Mouse (Mus musculus) CH12.LX (cell line): ENCODE results near the gene Krt26. TPM values are rescaled to one million over a fixed set of nuclear protein-coding genes. Genes with fewer than 3 reads are reported as not detected.

ENCODE experiments used
- DNase-seq: peaks from one replicate; pipeline ENCODE4 v3.0.0-alpha.2; 2013; ENCODE audit errors: extremely low read depth
- H3K27ac ChIP-seq: 2 replicates; pipeline ENCODE4 v1.5.1; 2012; ENCODE audit warnings: low read depth, mild to moderate bottlenecking, control low read depth, moderate library complexity; ENCODE audit not compliant: insufficient read depth
- H3K27me3 ChIP-seq: replicated peaks from 2 replicates; pipeline ENCODE3; 2012; ENCODE audit warnings: inconsistent platforms
- H3K36me3 ChIP-seq, 2 experiments: replicated peaks in 1 of 2; 2 replicates each; pipeline versions ENCODE3 to v1.6.1; 2012; ENCODE audit warnings: inconsistent platforms in 1 of 2, low read length in 1 of 2, mild to moderate bottlenecking in 1 of 2, mixed read lengths in 1 of 2, moderate library complexity in 1 of 2; ENCODE audit not compliant: control insufficient read depth in 1 of 2, insufficient read depth in 1 of 2
- H3K4me1 ChIP-seq, 2 experiments: 2 replicates each; pipeline ENCODE4 v1.6.1; 2012; ENCODE audit warnings: inconsistent platforms in 1 of 2, moderate library complexity in 1 of 2; ENCODE audit not compliant: insufficient read depth in 2 of 2, control insufficient read depth in 1 of 2
- H3K4me2 ChIP-seq: 2 replicates; pipeline ENCODE4 v1.6.1; 2012; ENCODE audit warnings: low read depth, mild to moderate bottlenecking, control low read depth; ENCODE audit not compliant: poor library complexity, insufficient read depth, severe bottlenecking
- H3K4me3 ChIP-seq, 3 experiments: fragments of 150-350 bp in 1 of 3; sonication (generic) in 1 of 3; replicated peaks in 1 of 3; 2 replicates each; pipeline versions ENCODE3 to v1.5.1; 2011 to 2012; ENCODE audit warnings: low read depth in 2 of 3, low read length in 2 of 3, mild to moderate bottlenecking in 2 of 3, moderate library complexity in 2 of 3, control low read depth in 1 of 3, improper control_type of control experiment in 1 of 3, inconsistent platforms in 1 of 3, mixed read lengths in 1 of 3; ENCODE audit not compliant: poor library complexity in 1 of 3
- H3K79me2 ChIP-seq: replicated peaks from 2 replicates; pipeline ENCODE4 v1.6.1; 2012; ENCODE audit warnings: mild to moderate bottlenecking, moderate library complexity; ENCODE audit not compliant: control insufficient read depth, poor library complexity, insufficient read depth, severe bottlenecking; ENCODE audit errors: extremely low read depth
- H3K9ac ChIP-seq: 2 replicates; pipeline ENCODE4 v1.6.1; 2012; ENCODE audit warnings: low read depth, mild to moderate bottlenecking, control low read depth, moderate library complexity; ENCODE audit not compliant: insufficient read depth
- H3K9me3 ChIP-seq: replicated peaks from 2 replicates; pipeline ENCODE3; 2012; ENCODE audit warnings: low read length, inconsistent platforms, mixed read lengths
- BHLHE40 ChIP-seq: IDR thresholded peaks from 2 replicates; pipeline ENCODE4 v1.6.1; 2011; ENCODE audit warnings: mild to moderate bottlenecking, low read depth, low read length, improper control_type of control experiment
- E2F4 ChIP-seq: IDR thresholded peaks from 2 replicates; pipeline ENCODE4 v1.6.1; 2011; ENCODE audit warnings: low read depth, low read length, improper control_type of control experiment; ENCODE audit not compliant: insufficient replicate concordance
- ELF1 ChIP-seq: IDR thresholded peaks from 2 replicates; pipeline ENCODE4 v1.6.1; 2014; ENCODE audit warnings: low read depth, mild to moderate bottlenecking, inconsistent platforms, low read length, improper control_type of control experiment
- EP300 ChIP-seq: IDR thresholded peaks from 2 replicates; pipeline ENCODE4 v1.6.1; 2011; ENCODE audit warnings: low read length, improper control_type of control experiment
- ETS1 ChIP-seq: conservative IDR thresholded peaks from 2 replicates; pipeline ENCODE4 v1.6.1; 2012; ENCODE audit warnings: low read depth, mild to moderate bottlenecking, inconsistent platforms, low read length, improper control_type of control experiment, moderate library complexity
- HCFC1 ChIP-seq: IDR thresholded peaks from 2 replicates; pipeline ENCODE4 v1.6.1; 2012; ENCODE audit warnings: low read depth, mild to moderate bottlenecking, inconsistent platforms, low read length, improper control_type of control experiment
- JUN ChIP-seq: IDR thresholded peaks from 2 replicates; pipeline ENCODE4 v1.6.1; 2011; ENCODE audit warnings: low read depth, mild to moderate bottlenecking, low read length, improper control_type of control experiment, moderate library complexity; ENCODE audit not compliant: insufficient read depth
- JUND ChIP-seq: conservative IDR thresholded peaks from 2 replicates; pipeline ENCODE4 v1.6.1; 2011; ENCODE audit warnings: low read depth, low read length, improper control_type of control experiment
- KAT2A ChIP-seq: IDR thresholded peaks from 2 replicates; pipeline ENCODE4 v1.6.1; 2012; ENCODE audit warnings: low read length, improper control_type of control experiment, inconsistent platforms; ENCODE audit not compliant: insufficient replicate concordance
- MAFK ChIP-seq: IDR thresholded peaks from 2 replicates; pipeline ENCODE4 v1.6.1; 2011; ENCODE audit warnings: low read length, improper control_type of control experiment; ENCODE audit not compliant: insufficient replicate concordance
- MAX ChIP-seq: IDR thresholded peaks from 2 replicates; pipeline ENCODE4 v1.6.1; 2011; ENCODE audit warnings: low read length, improper control_type of control experiment
- MXI1 ChIP-seq: IDR thresholded peaks from 2 replicates; pipeline ENCODE4 v1.6.1; 2011; ENCODE audit warnings: mild to moderate bottlenecking, low read depth, low read length, improper control_type of control experiment
- MYC ChIP-seq: IDR thresholded peaks from 2 replicates; pipeline ENCODE4 v1.6.1; 2011; ENCODE audit warnings: low read depth, mild to moderate bottlenecking, improper control_type of control experiment, low read length
- NELFE ChIP-seq: IDR thresholded peaks from 2 replicates; pipeline ENCODE4 v1.6.1; 2011; ENCODE audit warnings: low read depth, low read length, improper control_type of control experiment
- POLR2AphosphoS2 ChIP-seq: IDR thresholded peaks from 2 replicates; pipeline ENCODE4 v1.6.1; 2011; ENCODE audit warnings: low read depth, low read length, improper control_type of control experiment
- RCOR1 ChIP-seq: conservative IDR thresholded peaks from 2 replicates; pipeline ENCODE4 v1.6.1; 2012; ENCODE audit warnings: low read depth, mild to moderate bottlenecking, inconsistent platforms, low read length, improper control_type of control experiment
- SIN3A ChIP-seq: IDR thresholded peaks from 2 replicates; pipeline ENCODE4 v1.6.1; 2012; ENCODE audit warnings: low read length, improper control_type of control experiment, inconsistent platforms
- SMC3 ChIP-seq: IDR thresholded peaks from 2 replicates; pipeline ENCODE4 v1.6.1; 2011; ENCODE audit warnings: low read depth, low read length, improper control_type of control experiment
- ZC3H11A ChIP-seq: IDR thresholded peaks from 2 replicates; pipeline ENCODE4 v1.6.1; 2012; ENCODE audit warnings: low read depth, mild to moderate bottlenecking, inconsistent platforms, low read length, improper control_type of control experiment
- ZKSCAN1 ChIP-seq: IDR thresholded peaks from 2 replicates; pipeline ENCODE4 v1.6.1; 2012; ENCODE audit warnings: low read depth, inconsistent platforms, low read length, improper control_type of control experiment, borderline replicate concordance
- ZMIZ1 ChIP-seq: IDR thresholded peaks from 2 replicates; pipeline ENCODE4 v1.6.1; 2012; ENCODE audit warnings: low read depth, mild to moderate bottlenecking, inconsistent platforms, low read length, improper control_type of control experiment
- ZNF384 ChIP-seq: IDR thresholded peaks from 2 replicates; pipeline ENCODE4 v1.6.1; 2012; ENCODE audit warnings: low read depth, low read length, improper control_type of control experiment, inconsistent platforms
- dilution Hi-C: fragments of 300-500 bp; cut with MboI; formaldehyde crosslinking; loops from 2 replicates; pipeline ENCODE4 v1.14.3; 2020; ENCODE audit warnings: low sequenced_read_pairs; ENCODE audit not compliant: extremely low pct_unique_long_range_greater_than_20kb, extremely low pct_ligation_motif_present
- in situ Hi-C: fragments of 300-500 bp; cut with MboI; formaldehyde crosslinking; loops from 3 replicates; pipeline ENCODE4 v1.14.3; 2019; ENCODE audit warnings: low sequenced_read_pairs, low pct_ligation_motif_present, low pct_unique_long_range_greater_than_20kb, mixed read lengths
- polyA plus RNA-seq: library from polyadenylated mRNA; unstranded; fragments of >175 nt; gene quantifications from 2 replicates; pipeline ENCODE4 v1.2.1, GENCODE M21; 2012; ENCODE audit warnings: low read depth; ENCODE audit not compliant: insufficient read length
- total RNA-seq, 2 experiments: library from RNA; depleted of rRNA; stranded (reverse); fragments of 300-350 nt in 1 of 2; fragments of >200 nt in 1 of 2; gene quantifications; 2 replicates each; pipeline ENCODE4 v1.2.3; 2012 to 2014

Krt26 gene
- total and polyA plus RNA-seq, 3 experiments, result not detected

DNA sequence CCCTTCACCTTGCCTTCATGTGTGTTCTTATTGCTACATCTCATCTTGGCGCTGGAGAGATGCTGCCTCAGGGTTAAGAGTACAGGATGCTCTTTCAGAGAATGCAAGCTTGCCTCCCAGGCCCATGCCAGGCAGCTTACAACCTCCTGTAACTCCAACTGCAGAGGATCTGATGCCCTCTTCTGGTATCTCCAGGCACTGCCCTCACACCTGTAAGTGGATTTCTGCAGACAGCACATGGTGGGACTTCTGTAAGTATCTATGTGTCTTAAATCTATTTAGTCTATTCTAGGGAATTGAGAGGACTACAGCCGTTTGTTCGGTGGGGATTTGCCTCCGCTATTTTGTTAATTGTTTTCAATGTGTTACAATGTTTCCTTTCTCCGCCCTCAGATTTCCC is 44.9 kb downstream of the Krt26 start (continued):
- TF ChIP-seq ZNF384 (no peak), MAX (0 out of 2 replicates have a peak, but pooled peaks have one; percentile 56), EP300 (no peak), MAFK (no peak), KAT2A (no peak)

DNA sequence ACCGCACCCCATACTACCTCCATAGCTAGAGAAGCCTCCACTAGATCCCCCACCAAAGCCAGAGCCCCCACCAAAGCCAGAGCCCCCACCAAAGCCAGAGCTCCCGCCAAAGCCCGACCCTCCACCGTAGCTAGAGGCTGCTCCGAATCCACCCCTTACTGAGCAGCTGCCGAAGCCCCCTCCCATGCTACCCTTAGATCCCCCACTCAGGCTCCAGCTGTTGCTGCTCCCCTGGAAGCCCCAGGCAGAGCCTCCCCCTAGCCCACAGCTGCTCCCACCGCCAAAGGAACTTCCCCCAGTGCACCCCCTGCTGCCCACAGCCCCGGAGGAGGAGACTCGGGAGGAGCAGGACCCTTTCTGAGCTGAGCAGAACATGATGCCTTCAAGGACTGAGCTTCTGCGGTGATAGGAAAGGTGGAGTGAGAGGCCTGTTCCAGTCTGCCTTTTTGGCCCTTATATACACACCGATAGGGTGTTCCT is 52.9 kb downstream of the Krt26 start, which contains the start of gene Krt24:
TSS of gene Krt24 (minus strand) at position 430 of the 480 bp plus-strand sequence.
- dilution Hi-C loops (no loop called here), in situ Hi-C loops (no loop called here)
- no peak for DNase-seq
- H3K27ac ChIP-seq, result no peak within 1 kb of the TSS
- H3K79me2 ChIP-seq, result no peaks in the 10 kb centered on the region
- TF ChIP-seq ETS1, result no peak
- TF ChIP-seq ZC3H11A, result no peak
- TF ChIP-seq ZMIZ1, result no peak
- TF ChIP-seq ELF1, result no peak
- TF ChIP-seq MYC, result no peak
- TF ChIP-seq E2F4, result no peak
- no peak for TF ChIP-seq SMC3
- TF ChIP-seq BHLHE40, result no peak
- TF ChIP-seq KAT2A, result no peak
- no peak for TF ChIP-seq JUN
- no peak for TF ChIP-seq SIN3A
- no peak for TF ChIP-seq JUND
- no peak for TF ChIP-seq POLR2AphosphoS2
- TF ChIP-seq RCOR1, result no peak
- no peak for TF ChIP-seq HCFC1
- no peak for TF ChIP-seq MXI1
- no peak for TF ChIP-seq ZKSCAN1
- no peak for TF ChIP-seq NELFE
- no peaks in the 10 kb centered on the region for H3K36me3 ChIP-seq
- no peaks in the 10 kb centered on the region for H3K27me3 ChIP-seq
- H3K9ac ChIP-seq, result no peak within 1 kb of the TSS
- no peaks in the 10 kb centered on the region for H3K9me3 ChIP-seq
- H3K4me1 ChIP-seq, result peaks cover 8% of the 10 kb centered on the region in 2 experiments
- no peak within 1 kb of the TSS for H3K4me3 ChIP-seq
- no peak within 1 kb of the TSS for H3K4me2 ChIP-seq
